Mouse (Mus musculus) spleen, postnatal 4 days (tissue): Measurements from ENCODE around the gene Tnfsf13.

ENCODE experiments used
- DNase-seq, 2 experiments: peaks; one replicate each; pipeline ENCODE4 v3.0.0; 2022; ENCODE audit warnings: low spot score in 2 of 2

The Tnfsf13 gene

DNA sequence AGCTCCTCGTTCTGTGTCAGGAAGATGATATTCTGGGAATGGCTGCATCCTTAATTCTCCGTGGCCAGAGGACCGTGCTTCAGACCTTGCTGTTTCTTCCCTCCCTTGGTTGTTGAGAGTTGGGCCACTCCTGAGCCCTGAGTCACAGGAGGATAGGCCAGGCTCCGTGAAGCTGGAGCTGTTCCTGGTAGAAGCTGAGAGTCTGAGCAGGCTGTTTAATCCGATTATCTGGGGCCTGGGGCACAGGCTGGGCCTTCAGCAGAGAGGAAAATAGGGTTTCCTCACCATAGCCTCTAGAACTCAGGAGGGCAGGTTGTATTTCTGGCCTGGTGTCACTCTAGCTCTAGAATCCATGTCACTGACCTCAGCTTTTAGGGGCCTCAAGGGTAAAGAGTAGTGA, 32.2 kb downstream of the Tnfsf13 start:
- DNase-seq: no peak

DNA sequence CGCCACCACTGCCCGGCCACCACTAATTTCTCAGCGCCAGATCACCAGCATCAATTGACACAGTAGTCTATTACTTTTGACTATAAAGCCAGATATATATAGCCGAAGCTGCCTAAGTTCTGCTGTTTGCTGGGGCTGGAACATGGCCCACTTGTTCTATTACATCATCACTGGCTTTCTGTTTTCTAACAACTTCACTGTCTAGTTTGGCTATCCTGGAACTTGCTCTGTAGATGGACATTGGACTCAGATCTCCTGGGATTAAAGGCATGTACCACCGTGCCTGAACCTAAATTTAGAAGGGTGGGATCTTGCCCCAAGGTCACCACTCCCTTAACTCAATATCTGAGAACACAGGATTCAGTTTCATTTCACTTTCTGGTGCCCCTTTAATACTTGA, 39.7 kb downstream of the Tnfsf13 start:
- DNase-seq: no peak

GRCm38 (mm10) chr11:69635471-69635870, 50.1 kb downstream of the Tnfsf13 start:
- no peak for DNase-seq

DNA sequence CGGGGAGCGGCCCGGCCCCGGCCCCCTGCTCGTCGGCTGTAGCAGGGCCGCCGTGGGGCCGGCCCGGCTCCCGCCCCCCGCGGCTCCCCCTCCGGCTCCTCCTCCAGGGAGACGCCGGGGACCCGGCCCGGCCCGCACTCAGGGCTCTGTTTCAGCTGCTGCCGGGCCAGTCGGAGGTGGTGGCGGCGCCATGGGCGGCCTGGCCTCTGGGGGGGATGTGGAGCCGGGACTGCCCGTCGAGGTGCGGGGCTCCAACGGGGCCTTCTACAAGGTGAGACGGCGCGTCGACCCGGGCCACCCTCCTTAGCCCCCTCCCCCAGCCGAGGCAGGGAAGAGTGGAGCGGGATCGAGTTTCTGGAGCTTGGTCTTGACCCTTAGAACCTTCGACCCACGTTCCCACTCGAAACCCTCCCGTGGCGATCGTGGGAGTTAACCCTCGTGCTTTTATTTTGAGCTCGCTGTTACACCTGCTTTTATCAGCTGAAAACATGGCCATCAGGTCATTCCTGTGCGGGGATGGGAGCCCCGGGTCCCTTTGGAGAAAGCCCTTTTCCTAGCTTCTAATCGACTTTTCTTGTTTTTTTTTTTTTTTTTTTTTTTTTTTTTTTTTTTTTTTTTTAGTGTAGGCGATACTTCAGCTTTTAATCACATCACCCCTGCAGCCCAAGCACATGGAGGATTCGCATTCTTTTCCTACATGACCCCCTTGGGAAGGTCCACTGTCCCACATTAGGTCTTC, 52.3 kb downstream of the Tnfsf13 start:
- peak; percentile 73 to 87 for DNase-seq
